Mouse (Mus musculus) gastrocnemius, postnatal 10 days (tissue): ENCODE results near the gene Cish. TPM values are rescaled to one million over a fixed set of nuclear protein-coding genes. Genes with fewer than 3 reads are reported as not detected.

Experiments
- DNase-seq: peaks from one replicate; pipeline ENCODE4 v3.0.0; 2021; ENCODE audit warnings: mixed read lengths
- total RNA-seq, 2 experiments: library from RNA; stranded (reverse); gene quantifications; 2 replicates each; pipeline ENCODE4 v1.2.3; 2021

The Cish gene
- total RNA-seq, 2 experiments from 2014 or later: 6.7 to 16.8 TPM

DNA sequence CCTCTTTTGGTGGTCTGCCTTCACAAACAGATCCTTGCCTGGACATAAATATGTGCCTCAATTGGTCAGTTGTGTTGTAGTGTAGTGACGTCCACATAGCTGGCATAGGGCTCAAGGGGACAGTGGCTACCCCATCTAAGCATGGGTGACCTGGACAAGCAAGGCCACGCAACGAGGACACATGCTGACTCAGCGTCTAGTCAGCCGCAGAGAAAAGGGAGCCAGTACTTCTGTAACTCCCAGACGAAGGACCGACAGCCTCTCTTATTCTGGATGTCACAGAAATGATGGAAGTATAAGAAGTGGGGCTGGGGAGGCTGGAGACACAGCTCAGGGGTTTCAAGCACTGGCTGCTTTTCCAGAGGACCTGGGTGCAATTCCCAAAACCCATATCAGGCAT, 18.2 kb upstream of the Cish start:
- no peak for DNase-seq

- DNase-seq: no peak
Observed at GRCm38 (mm10) chr9:107278126-107278525, 17.7 kb upstream of the Cish start.

GRCm38 (mm10) chr9:107278527-107279377, 17.1 kb upstream of the Cish start:
- peak; percentile 47 for DNase-seq

GRCm38 (mm10) chr9:107279378-107280321, 16.2 kb upstream of the Cish start:
- DNase-seq: peak; percentile 26

GRCm38 (mm10) chr9:107280322-107281027, 15.4 kb upstream of the Cish start:
- DNase-seq: no peak

- DNase-seq: no peak
Observed at GRCm38 (mm10) chr9:107281241-107281987, 14.4 kb upstream of the Cish start.

- no peak for DNase-seq
Observed at GRCm38 (mm10) chr9:107282951-107283350, 12.9 kb upstream of the Cish start.

- no peak for DNase-seq
Observed at GRCm38 (mm10) chr9:107285009-107285408, 10.8 kb upstream of the Cish start.

DNA sequence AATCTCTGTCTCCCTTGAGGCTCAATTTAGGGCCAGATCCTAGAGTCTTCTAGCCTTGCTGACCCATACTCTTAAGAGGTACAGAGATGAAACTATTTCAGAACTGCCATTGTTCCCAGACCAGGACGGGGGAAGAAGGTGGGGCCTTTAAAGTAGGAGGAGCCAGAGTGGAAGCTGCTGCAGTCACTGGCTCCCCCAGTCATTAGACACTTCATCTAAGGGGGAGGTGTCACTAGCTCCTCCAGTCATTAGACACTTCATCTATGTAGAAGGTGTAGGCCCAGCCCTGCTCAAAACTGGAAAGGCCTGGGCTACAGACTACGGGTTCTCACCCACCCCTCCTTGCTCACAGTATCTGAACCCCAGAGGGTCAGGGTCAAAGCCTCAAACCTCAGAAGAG, 8.5 kb upstream of the Cish start:
- no peak for DNase-seq

- DNase-seq: no peak
Observed at GRCm38 (mm10) chr9:107288105-107288650, 7.6 kb upstream of the Cish start.

DNA sequence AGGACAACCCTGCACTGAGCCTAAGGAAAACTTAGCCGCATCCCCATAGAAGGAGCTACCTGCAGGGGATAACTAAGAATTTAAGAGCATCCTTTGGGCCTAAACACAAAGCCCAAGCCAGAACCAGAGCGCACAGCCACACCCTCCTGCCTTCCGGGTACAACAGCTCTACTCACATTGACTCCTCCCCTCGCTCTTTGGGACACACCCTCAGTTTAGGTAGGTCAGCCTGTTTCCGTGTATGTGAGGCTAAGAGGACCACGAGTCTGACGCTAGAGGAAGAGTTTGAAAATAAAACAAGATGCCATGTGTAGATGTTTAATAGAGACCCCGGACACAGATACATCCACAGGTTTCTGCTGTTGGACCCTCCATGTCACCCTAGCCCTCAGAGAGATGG, 7.1 kb upstream of the Cish start:
- DNase-seq: no peak

GRCm38 (mm10) chr9:107289211-107290076, 6.4 kb upstream of the Cish start, which contains the start of gene Mapkapk3:
Gene Mapkapk3, minus strand, starts transcription at chr9:107289877.
- peak; percentile 81 for DNase-seq

DNA sequence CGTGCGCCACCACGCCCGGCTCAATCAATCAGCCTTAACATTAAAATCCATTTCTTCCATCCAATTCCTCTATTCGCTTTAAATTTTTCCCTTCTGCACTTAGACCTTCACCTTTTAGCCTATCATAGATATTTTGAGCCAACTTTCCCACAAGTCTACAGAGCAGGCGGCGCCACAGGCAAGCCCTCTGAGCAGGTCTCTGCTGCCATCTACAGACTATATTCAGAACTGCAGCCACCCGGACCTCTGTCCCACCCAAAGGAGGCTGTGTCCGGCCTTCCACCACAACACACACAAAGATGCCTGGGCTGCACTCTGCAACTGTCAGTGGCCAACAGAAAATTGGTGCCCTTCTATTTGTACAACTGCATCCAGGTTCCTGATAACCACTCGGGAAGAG, 4.9 kb upstream of the Cish start:
- DNase-seq: peak; percentile 88

- peak; percentile 85 for DNase-seq
Observed at GRCm38 (mm10) chr9:107294249-107294648, 1.6 kb upstream of the Cish start.

DNA sequence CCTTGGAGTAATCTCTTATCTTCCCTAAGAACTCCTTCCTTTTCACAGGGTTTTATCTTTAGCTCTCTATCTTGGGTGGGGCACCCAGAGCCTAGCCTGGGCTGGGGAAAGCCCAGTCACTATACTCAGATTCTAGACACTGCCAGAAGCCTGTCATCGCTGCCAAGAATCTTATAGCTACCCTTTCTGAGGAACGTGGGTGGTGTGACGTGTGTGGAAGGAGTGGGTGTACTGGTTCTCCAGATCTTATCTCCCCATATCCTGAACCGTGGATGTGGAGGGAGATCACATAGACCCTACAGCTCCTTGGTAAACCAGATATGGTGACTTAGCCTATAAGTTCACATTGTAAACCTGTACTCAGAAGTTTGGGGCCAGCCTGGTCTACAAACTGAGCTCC, 210 bp upstream of the Cish start:
- DNase-seq: no peak

DNA sequence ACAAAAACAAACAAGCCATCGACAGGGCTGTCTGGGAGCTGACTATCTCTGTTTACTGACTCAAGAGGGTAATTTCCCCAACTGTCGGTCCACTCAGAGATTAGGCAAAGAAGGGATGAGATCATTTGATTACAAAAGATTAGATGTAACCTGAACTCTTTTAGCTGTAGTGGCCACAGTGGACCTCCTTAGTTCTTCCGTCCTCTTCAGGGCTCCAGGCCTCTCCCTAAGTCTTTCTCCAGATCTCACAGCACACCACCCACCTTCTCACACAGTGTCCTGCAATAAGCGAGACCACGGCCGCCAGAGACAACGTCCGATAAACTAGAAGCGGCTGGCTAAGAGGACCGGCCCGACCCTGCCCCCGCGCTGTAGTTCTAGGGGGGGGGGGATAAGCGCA, 215 bp downstream of the Cish start:
- no peak for DNase-seq

- DNase-seq: peak; percentile 85
Observed at GRCm38 (mm10) chr9:107296501-107296965, 707 bp downstream of the Cish start.

DNA sequence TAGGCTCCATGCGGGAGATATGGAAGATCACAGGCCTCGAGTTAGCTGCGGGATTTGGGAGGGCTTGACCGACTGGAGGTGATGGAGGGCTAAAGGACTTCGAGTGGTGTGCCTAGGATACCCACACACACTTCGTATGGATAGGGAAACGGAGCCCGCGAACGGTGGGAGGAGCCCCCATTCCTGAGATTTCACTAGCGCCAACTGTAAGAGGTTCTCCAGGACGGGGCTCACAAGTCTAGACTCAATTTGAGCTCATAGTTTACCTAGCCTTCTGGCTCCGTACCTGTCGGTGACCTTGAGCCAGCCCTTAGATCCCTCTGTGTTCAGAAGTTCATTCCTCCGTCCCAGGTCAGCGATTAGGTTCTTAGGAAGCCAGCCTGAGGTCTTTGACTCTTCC, 1.2 kb downstream of the Cish start:
- DNase-seq: no peak

DNA sequence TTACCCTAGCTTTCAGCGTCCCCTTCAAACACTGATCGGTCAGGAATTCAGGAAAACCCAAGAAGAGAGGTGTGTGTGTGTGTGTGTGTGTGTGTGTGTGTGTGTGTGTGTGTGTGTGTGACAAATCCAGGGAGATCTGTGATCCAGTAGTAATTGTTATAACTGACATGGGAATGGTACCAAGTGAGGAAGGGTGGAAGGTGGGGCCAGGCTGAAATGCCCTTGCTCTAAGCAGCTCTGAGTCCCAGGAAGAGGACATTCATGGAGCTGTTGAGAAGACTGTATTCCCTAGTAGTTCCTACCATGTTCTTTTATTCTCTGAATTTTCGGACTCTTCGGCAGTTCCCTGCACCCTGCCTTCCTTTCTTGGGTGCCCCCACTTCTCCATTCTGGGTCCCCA, 1.8 kb downstream of the Cish start:
- DNase-seq: no peak
